Mouse (Mus musculus): ENCODE measurements around the gene Ifitm5. TPM values are rescaled to one million over a fixed set of nuclear protein-coding genes. Genes with fewer than 3 reads are reported as not detected.
"Not testable (repeated sequence)": the region's sequence is repeated elsewhere in the genome, so short reads cannot be mapped to it uniquely, and the experiment has no call there.

Gene Ifitm5
- 0.63 and 1.4 TPM in 2 replicates for total RNA-seq (2021)
- long read RNA-seq, experiment 1 = 0 reads
- long read RNA-seq, experiment 2 = 0 reads

GRCm38 (mm10) chr7:140949824-140950530, at the start of gene Ifitm5:
Ifitm5 (minus strand) TSS chr7:140950291.
- peak; percentile 77 for DNase-seq

GRCm38 (mm10) chr7:140998853-140999700, 49.0 kb upstream of the Ifitm5 start:
- DNase-seq = no peak

DNA sequence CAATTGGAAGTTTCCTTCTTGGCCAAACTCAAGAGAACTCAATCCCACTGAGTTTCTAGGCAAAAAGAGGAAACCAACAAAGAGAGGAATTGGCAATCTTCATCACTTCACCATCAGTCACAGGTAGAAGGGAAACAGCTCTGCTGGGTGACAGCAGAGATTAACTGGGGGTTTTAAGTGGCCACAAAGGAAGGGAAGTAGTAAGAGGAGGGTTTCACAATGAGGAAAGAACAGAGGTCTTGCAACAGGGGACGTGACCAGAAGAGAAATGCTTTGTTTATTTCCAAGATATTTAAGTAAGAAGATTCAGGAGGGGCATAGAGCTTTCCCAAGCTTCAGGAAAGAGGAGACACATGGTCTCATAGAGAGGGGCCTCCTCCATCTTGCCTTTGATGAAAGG, 47.7 kb upstream of the Ifitm5 start:
- no peak for DNase-seq

DNA sequence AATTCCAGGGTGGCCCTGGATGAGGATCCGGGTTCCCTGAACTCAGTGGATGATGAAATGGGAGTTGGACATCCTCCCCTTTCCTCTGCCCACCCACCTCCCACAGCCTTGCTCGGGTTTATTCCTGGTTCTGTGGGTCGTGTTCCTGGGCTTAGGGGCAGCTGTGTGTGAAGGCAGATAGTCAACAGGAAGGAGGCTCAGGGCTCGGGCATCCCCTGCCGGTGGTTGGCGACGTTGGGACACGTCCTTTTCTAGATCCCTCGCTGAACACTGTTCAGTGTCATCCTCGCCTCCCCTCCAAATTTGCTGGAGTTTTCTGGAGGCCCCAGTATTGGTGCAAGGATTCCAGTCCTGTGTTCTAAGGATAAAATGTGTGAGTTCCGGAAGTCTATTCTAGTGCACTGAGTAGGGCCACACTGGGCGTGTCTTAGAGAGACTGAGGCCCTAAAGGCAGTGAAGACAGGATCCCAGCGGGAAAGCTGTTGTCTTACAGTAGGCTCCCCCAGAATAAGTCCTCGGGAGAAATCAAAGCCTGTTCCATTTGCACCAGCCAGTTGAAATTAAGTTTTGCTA, 41.1 kb upstream of the Ifitm5 start:
- no peak for DNase-seq

- no peak for DNase-seq
Observed at GRCm38 (mm10) chr7:140990622-140991021, 40.5 kb upstream of the Ifitm5 start.

DNA sequence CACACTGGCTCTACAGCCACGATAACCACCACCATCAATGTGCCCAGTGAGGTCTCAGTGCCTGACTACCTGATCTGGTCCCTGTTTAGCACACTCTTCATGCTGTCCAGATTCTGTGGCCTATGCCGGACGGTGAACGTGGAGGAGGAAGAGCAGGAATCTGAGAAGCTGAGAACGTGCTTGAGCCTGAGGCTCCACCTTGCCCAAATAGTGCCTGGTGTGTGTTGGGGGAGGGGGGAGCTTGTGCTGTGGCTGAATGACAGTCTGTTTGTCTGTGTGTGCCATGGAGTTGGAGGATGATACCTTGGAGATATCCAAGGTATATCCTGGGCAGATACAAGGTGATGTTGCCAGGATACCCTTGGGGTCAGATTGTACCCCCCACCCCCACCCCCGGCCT, 40.1 kb upstream of the Ifitm5 start:
- no peak for DNase-seq

GRCm38 (mm10) chr7:140989022-140989421, 38.9 kb upstream of the Ifitm5 start:
- DNase-seq = no peak

DNA sequence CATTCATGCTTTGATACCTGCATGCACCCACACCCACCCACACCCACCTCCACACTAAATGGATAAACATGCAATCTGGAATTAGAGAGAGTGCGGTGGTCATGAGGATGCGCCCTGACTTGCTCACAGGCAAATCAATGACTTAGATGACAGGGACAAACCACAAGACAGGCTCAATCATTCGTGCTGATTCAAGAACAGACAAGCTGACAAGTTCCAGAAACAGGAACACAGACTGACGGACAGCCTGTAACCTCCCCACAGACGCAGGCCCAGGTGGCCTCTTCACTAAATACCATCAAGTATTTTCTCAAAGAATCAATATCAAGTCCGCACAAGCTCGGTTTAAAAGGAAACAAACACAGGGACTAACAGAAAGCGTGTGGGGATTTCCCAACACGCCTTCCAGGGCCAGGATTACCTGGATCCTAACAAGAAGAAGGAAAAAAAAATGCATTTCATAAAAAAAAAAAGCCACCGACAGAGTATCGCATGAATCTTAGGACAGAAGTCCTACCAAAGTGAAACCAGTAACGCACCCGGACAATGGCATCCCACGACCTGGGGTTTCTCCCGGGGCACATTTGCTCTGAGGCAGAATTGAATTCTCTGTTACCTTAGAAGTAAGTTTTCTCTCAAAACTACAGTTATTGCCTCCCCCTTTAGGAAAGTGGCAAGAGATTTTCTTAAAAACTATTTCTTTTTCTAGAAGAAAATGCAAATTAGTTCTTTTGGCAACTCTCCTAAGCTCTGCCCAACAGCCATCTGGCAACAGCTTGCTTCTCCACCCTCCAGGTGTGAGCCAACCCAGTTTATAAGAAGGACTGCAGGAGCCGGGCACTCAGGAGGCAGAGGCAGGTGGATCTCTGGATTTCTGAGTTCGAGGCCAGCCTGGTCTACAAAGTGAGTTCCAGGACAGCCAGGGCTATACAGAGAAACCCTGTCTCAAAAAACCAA, 37.4 kb upstream of the Ifitm5 start:
- no peak for DNase-seq

DNA sequence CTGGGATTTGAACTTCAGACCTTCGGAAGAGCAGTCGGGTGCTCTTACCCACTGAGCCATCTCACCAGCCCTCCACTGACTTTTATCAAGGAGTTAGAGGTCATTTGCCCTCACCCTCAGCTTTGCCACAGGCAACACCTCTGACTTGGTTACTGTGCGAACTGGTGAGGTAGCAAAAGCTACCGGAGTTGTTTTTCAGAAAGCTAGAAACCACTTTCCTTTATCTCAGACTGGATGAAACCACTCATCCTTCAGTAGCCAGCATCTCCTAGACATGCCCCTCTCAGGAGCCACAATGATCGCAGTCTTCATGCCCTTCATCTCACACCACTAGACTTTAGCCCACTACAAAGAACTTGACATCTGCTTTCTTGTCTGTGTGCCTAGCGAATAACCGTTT, 32.9 kb upstream of the Ifitm5 start:
- DNase-seq = no peak

- no peak for DNase-seq
Observed at GRCm38 (mm10) chr7:140981704-140982103, 31.6 kb upstream of the Ifitm5 start.

DNA sequence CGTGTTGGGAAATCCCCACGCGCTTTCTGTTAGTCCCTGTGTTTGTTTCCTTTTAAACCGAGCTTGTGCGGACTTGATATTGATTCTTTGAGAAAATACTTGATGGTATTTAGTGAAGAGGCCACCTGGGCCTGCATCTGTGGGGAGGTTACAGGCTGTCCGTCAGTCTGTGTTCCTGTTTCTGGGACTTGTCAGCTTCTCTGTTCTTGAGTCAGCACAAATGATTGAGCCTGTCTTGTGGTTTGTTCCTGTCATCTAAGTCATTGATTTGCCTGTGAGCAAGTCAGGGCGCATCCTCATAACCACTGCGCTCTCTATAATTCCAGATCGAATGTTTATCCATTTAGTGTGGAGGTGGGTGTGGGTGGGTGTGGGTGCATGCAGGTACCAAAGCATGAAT, 26.6 kb upstream of the Ifitm5 start:
- DNase-seq = not testable (repeated sequence)

DNA sequence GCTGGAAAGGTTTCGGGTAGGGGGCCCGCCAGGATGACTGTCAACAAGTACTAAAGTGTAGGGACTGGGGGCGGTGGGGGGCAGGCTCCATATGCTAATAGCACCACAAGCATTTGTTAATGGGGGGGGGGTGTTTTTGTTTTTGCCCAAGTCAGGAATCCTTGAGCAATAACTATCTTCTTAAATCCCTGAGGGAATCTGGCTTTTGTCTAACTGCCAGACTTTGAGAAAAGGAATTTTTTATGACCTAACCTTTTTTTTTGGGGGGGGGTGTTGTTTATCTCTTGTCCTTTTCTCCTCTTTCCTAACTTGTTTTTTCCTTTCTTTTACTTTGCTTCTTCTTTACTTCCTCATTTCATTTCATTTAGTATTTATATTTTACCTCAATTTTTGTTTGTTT, 25.4 kb upstream of the Ifitm5 start:
- DNase-seq = no peak

GRCm38 (mm10) chr7:140974940-140975339, 24.8 kb upstream of the Ifitm5 start:
- DNase-seq = no peak

- DNase-seq = no peak
Observed at GRCm38 (mm10) chr7:140973396-140974165, 23.5 kb upstream of the Ifitm5 start.

GRCm38 (mm10) chr7:140971479-140972171, 21.5 kb upstream of the Ifitm5 start:
- no peak for DNase-seq

DNA sequence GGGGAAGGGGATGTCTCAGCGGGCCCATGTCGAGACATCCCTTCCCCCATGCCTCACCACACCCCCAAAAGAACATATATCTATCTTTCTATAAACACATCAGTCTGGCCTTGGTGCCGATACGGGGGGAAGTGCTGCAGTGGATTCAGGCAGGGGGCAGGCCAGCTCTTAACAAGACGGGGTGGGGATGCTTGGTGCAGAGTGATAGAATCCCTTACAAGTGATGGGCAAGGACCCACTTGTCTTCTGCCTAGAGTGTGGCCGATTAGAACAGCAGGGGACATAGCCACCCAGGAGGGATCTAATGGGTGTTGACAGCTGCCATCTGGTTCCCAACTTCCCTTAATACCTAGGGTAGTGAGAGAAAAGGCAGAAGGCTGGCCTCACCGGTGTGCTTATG, 20.8 kb upstream of the Ifitm5 start:
- DNase-seq = no peak

GRCm38 (mm10) chr7:140968710-140969109, 18.6 kb upstream of the Ifitm5 start:
- not testable (repeated sequence) for DNase-seq

- DNase-seq = no peak
Observed at GRCm38 (mm10) chr7:140967862-140968591, 17.9 kb upstream of the Ifitm5 start.

DNA sequence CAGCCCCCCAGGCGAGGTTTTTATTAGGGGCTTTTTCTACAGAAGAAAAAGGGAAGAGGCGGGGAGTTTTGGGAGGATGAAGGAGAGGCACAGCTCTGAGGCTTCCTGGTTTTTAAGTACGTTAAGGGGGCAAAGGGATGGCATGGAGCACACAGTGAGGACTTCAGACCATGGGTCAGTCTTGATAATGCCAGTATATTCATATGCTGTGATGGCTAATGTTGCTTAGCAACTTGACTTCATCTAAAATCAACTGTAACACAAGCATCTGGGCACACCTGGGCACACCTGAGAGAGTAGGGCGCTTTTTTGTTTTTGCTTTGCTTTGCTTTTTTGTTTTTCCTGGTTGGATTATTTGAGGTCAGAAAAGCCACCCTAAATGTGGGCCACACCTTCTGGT, 16.8 kb upstream of the Ifitm5 start, which contains the start of gene Ifitm1:
Ifitm1 (plus strand) TSS at position 301 of the 400 bp plus-strand sequence.
- no peak for DNase-seq

DNA sequence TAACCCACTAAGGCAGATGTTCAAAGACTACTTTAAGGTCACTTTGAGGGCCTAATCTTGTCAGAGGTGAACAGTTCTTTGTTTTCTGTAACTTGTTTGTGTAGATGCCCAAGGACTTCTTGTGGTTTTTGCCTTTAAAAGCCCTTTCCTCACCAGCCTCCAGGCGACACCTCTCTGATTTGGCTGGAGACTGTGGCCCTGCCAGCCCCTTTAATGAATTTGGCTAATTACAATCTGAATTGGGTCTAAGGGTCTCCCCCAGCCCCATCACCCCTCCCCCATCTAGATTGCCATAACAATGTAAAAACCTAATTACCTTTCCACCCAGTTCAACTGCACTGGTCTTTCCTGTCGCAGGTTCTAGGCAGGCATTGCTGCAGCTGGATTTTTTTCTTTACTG, 12.6 kb upstream of the Ifitm5 start:
- no peak for DNase-seq
